Mouse (Mus musculus): ENCODE data around the gene Arhgap27. TPM values are rescaled to one million over a fixed set of nuclear protein-coding genes. Genes with fewer than 3 reads are reported as not detected.

Gene Arhgap27
- polyA plus RNA-seq, 1 experiment from 2014 or later: 3.7 TPM

DNA sequence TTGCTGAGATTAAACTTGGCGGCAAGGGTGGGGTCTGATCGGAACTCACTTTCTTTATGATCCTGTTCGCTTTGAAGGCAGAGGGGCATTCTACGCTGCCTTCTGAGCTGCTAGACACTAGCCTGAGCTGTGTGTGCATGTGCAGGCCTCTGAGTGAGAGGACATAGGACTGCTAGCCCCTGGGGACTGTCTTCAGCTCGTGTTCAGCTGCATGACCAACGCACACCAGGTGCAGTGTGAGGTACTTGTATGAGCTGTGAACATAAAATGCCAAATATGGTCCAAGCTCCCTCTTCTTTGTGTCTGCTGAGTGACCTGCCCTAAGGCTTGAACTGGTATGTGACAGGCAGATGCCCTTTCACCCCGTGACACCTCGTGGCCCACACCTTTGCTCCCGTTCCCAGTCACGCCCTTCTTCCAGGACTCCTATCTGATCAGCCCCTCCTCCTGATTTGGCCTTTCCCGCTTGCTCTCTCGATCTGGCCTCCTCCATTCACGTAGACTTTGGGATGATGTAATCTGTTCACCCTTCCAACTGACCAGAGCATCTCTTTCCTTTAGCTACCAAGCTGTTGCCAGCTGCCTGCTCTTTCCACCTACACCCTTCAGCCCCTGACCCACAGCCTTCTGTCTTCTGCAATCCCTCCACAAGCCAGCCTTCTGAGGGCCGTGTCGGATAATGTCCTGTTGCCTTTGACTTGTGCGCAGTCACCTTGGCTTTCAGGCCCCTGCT is 6.4 kb downstream of the Arhgap27 start:
- no peak overlapping the region for H3K27ac ChIP-seq
- WGBS (ENCODE audit: missing documents): 97% methylated on average over 15 of the region's 16 CpGs
- no peaks in the 10 kb centered on the region for H3K36me3 ChIP-seq (ENCODE audit: inconsistent target)
- H3K4me3 ChIP-seq (ENCODE audit: inconsistent target): no peak overlapping the region
- H3K79me2 ChIP-seq (ENCODE audit: inconsistent target): peaks cover 41% of the 10 kb centered on the region; the same call in 1 of the 2 replicates

DNA sequence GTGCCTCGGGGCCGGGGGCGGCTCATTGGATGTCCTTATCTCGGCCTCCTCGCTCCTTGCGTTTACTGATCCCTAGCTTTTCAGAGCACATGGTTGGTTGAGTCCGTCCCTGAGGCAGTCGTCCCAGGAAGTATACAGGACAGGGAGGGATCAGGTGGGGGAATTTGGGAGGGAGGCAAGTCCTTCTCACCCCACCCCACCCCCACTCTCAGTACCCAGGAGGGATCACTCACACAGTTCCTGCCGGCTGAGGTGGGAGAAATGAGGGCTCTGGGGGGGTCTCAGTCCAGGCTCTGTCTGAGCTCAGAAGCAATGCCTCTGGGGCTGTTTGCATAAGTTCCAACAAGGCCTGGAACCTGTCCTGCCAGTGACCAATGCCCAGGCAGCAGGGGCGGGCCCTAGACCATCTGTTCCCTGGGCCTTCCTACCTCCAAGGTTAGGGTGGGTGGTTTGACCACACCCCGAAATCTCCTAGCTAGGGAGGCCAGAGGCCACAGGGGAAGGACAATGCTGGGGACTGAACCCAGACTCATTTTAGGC is 7.4 kb downstream of the Arhgap27 start:
- Histone ChIP-seq H3K4me3 (ENCODE audit: inconsistent target) (no peak overlapping the region), H3K79me2 (ENCODE audit: inconsistent target) (peaks cover 49% of the 10 kb centered on the region; the same call in 1 of the 2 replicates), H3K27ac (no peak overlapping the region), H3K36me3 (ENCODE audit: inconsistent target) (no peaks in the 10 kb centered on the region)
- WGBS (ENCODE audit: missing documents): 97% methylated on average over 11 of the region's 11 CpGs

DNA sequence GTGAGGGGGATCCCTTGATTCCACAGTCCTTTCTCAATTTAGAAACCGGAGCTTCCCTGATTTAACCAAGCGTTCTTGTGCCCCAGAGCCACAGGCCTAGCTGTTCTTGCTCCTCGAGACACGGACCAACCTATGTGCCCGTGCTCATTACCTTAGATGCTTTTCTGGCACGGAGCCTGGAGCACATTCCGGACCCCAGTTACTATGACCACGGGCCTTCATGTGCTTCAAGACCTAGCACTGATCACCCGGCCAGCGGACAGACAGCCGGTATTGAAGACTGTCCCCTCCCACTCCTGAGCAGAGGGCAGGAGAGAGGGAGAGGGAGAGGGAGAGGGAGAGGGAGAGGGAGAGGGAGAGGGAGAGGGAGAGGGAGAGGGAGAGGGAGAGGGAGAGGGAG is 8.2 kb downstream of the Arhgap27 start:
- H3K36me3 ChIP-seq (ENCODE audit: inconsistent target): no peaks in the 10 kb centered on the region
- WGBS (ENCODE audit: missing documents): 95% methylated on average over 11 of the region's 11 CpGs
- H3K27ac ChIP-seq: no peak overlapping the region
- no peak overlapping the region for H3K4me3 ChIP-seq (ENCODE audit: inconsistent target)
- peaks cover 58% of the 10 kb centered on the region; the same call in 1 of the 2 replicates for H3K79me2 ChIP-seq (ENCODE audit: inconsistent target)

DNA sequence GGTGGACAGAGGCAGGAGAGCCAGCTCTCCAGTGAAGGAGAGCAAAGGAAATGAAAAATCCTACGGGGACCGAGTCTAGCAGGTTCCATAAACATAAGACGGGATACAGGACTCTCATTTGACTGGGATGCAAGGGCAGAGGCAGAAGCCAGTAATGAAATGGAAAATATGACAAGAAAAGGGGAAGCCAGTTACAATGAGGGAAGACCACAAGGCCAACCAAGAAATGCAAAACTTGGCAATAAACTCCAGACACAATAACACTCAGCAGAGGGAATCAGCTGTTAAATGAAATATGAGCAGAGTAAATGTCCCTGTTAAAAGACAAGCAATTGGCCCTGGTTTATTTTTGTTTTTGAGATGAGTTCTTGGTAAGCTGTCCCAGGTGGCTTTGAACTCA is 9.5 kb downstream of the Arhgap27 start:
- H3K4me3 ChIP-seq (ENCODE audit: inconsistent target): no peak overlapping the region
- no peak overlapping the region for H3K27ac ChIP-seq

DNA sequence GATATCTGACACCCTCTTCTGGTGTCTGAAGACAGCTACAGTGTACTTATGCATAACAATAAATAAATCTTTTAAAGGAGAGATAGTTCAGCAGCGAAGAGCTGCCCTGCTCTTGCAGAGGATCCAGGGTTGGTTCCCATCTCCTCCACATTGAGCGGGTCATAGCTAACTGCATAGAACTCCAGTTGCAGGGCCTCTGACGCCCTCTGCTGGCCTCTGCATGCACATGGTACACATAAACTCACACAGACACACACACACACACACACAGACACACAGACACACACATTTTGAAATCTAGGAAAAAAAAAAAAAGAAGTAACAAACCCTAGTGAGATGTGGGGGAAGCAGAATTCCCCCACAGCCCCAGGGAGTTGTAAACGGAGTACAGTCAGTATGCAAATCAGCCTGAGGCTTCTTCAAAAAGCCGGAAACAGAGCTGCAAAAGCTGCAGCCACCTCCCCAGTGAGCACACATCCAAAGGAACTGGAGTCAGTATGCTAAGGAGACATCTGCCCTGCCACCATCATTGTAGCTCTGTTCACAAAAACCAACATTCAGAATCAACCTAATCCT is 11.2 kb downstream of the Arhgap27 start:
- H3K4me3 ChIP-seq (ENCODE audit: inconsistent target): no peak overlapping the region
- H3K36me3 ChIP-seq (ENCODE audit: inconsistent target): no peaks in the 10 kb centered on the region
- H3K27ac ChIP-seq: no peak overlapping the region
- whole genome bisulfite sequencing (ENCODE audit: missing documents): 94% methylated on average over 5 of the region's 5 CpGs
- peaks cover 60% of the 10 kb centered on the region; the same call in 1 of the 2 replicates for H3K79me2 ChIP-seq (ENCODE audit: inconsistent target)

More for the DNA sequence above, 9.5 kb downstream of the Arhgap27 start:
- Histone ChIP-seq H3K79me2 (ENCODE audit: inconsistent target) (peaks cover 62% of the 10 kb centered on the region; the same call in 1 of the 2 replicates), H3K36me3 (ENCODE audit: inconsistent target) (no peaks in the 10 kb centered on the region)
- 52% methylated on average over 3 of the region's 3 CpGs for WGBS (ENCODE audit: missing documents)

DNA sequence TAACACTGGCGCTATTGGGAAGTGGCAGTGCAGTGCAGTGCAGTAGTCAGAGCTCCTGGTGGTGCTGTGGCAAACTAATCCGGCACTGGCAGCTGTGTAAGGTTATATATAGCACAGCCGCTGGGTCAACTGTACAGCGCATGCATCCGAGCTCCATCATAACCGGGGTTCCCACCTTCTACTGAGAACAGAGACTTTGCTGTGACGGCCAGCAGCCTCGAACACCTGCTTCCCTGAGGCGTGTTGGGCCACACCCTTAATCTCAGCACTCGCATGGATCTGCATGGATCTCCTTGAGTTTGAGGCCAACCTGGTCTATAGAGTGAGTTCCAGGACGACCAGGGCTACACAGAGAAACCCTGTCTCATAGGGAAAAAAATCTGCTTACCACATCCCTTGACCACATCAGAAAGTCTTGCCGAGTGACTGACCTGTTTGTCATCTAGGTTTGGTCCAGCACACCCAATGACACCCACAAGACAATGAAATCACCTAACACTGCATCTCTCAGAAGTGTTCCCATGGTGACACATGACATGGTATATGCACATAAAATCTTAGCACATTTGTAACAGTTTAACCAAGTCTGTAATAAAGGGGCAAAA is 12.7 kb downstream of the Arhgap27 start:
- Histone ChIP-seq H3K4me3 (ENCODE audit: inconsistent target) (no peak overlapping the region), H3K27ac (no peak overlapping the region)
- WGBS (ENCODE audit: missing documents): 88% methylated on average over 12 of the region's 12 CpGs

DNA sequence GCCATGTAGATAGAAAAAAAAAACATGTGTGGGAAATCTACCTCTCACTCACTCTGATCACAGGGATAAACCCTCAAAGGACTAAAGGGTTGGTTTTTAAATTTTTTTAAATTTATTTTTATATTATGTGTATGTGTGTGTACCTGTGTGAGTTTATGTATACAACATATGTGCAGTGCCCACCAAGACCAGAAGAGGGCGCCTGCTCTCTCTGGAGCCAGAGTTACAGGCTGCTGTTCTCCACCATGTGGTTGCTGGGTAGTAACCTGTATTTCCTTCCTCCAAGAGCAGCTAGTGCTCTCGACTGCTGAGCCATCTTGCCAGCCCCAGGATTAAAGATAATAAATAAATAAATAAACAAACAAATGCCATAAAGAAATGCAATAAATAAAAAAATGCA is 13.8 kb downstream of the Arhgap27 start:
- peaks cover 60% of the 10 kb centered on the region; the same call in 1 of the 2 replicates for H3K79me2 ChIP-seq (ENCODE audit: inconsistent target)
- no peak overlapping the region for H3K4me3 ChIP-seq (ENCODE audit: inconsistent target)
- H3K36me3 ChIP-seq (ENCODE audit: inconsistent target): no peaks in the 10 kb centered on the region
- WGBS (ENCODE audit: missing documents): 96% methylated on average over 2 of the region's 2 CpGs
- H3K27ac ChIP-seq: no peak overlapping the region

More for the DNA sequence above, 12.7 kb downstream of the Arhgap27 start:
- peaks cover 51% of the 10 kb centered on the region; the same call in 1 of the 2 replicates for H3K79me2 ChIP-seq (ENCODE audit: inconsistent target)
- H3K36me3 ChIP-seq (ENCODE audit: inconsistent target): no peaks in the 10 kb centered on the region

DNA sequence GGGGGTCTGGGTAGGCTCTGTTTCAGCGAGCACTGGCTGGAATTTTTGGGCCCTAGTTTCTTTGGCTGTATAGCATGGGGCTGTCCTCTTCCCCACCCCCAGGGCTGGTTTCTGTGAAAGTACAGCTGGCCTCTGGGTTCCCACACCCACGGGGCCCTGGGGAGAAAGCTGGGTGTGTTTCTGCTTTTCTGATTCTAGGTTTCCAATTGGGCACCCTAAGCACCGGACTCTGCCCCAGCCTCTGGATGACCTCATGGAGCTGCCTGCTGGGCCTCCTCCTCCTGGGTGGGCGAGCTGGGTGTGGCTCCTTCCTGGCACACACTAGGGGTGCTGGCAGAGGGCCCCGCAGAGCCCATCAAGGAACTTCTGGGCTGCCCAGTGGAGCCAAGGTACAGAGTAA is 16.8 kb downstream of the Arhgap27 start:
- Histone ChIP-seq H3K79me2 (ENCODE audit: inconsistent target) (peaks cover 61% of the 10 kb centered on the region; the same call in 1 of the 2 replicates), H3K27ac (no peak overlapping the region), H3K36me3 (ENCODE audit: inconsistent target) (no peaks in the 10 kb centered on the region), H3K4me3 (ENCODE audit: inconsistent target) (no peak overlapping the region)
- WGBS (ENCODE audit: missing documents): 36% methylated on average over 5 of the region's 5 CpGs

DNA sequence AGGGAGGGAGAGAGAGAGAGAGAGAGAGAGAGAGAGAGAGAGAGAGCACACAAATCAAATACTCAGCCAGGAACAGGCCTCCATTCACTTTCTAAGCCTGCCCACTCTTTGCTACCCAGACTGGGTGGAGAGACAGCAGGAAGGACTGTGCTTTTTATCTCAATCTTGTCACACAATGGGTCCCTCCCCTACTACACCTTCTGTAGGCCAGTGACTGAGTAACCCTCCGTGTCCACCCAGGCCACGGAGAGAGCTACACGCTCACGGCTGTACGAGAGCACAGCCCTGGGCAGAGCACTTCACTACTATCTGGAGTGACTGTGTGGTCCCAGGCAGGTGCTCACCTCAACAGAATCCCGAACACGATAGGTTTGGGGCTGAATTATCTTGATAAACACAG is 17.3 kb downstream of the Arhgap27 start:
- 80% methylated on average over 7 of the region's 7 CpGs for WGBS (ENCODE audit: missing documents)
- Histone ChIP-seq H3K4me3 (ENCODE audit: inconsistent target) (no peak overlapping the region), H3K36me3 (ENCODE audit: inconsistent target) (no peaks in the 10 kb centered on the region), H3K27ac (no peak overlapping the region), H3K79me2 (ENCODE audit: inconsistent target) (peaks cover 57% of the 10 kb centered on the region; the same call in 1 of the 2 replicates)

DNA sequence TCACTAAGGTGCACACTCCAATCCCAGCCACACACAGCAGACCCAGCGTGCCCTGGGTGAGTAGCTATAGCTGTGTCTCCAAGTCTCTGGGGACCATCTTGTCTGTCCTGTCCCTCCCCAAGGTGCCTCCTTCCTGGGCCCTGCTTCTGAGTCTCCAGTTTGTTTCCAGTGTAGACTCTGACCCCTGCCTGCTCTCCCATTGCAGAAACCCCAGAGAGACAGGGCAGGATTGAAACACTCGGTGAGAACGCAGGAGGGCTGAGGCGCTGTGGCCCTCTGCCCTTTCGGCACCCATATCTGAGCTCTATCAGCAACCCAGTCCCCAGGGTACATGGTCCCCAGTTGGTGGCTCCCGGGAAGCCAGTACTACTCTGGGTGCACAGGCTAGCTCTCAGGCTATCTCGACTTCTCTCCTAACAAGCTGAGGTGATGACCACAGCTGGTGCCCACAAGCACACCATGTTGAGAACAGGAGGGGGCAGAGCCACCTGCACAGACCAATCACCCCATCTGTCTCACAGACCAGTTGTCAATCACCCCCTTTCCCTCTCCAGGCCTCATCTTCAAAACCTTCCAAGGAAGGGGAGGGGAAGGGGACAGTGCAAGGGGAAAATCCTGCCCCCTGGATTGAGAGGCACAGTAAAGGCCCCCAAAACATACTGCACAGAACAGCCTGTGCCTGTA is 17.9 kb downstream of the Arhgap27 start:
- 81% methylated on average over 7 of the region's 7 CpGs for WGBS (ENCODE audit: missing documents)
- Histone ChIP-seq H3K4me3 (ENCODE audit: inconsistent target) (no peak overlapping the region), H3K27ac (0 out of 2 replicates have a peak overlapping the region, but pooled peaks have one; percentile 43), H3K79me2 (ENCODE audit: inconsistent target) (peaks cover 50% of the 10 kb centered on the region; the same call in 1 of the 2 replicates), H3K36me3 (ENCODE audit: inconsistent target) (no peaks in the 10 kb centered on the region)

DNA sequence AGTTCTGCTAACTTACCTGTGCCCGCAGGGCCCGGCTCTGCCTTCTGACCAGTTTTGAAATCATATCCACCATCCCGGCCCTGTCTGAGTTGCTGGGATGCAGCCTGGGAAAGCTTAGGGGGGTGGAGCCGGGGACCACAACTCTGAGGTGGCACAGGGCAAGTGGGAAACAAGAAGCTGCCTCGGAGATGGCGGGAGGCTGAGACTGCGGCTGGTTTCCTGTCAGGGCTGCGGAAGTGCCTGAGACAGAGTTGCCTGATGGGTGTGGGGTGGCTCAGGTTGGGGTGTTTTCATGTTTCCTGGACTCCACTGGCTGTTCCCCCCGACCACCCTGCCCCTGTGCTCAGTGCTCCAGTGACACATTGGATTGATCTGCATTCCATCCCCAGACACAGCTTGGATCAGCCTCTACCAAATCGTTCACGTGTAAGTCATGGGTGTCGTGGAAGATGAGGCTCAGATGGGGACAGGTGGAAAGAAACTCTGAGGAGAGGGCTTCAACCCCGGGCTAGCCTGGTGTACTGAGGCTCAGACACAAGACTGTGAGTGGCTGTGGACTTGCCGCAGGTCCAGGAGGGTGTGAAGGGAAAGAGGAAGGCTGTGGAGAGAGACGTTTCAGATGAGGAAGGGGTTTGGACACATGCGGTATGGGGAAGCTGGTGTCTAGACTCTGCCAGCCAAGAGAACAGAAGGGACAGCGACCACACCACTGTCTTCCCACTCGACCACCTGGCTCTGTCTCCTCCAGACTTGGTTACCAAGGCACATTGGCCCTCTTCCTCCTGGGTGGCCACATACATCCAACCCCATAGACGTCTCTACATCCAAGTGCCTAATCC is 18.8 kb downstream of the Arhgap27 start:
- 7% methylated on average over 19 of the region's 19 CpGs for WGBS (ENCODE audit: missing documents)
- Histone ChIP-seq H3K79me2 (ENCODE audit: inconsistent target) (peaks cover 48% of the 10 kb centered on the region; the same call in 1 of the 2 replicates), H3K36me3 (ENCODE audit: inconsistent target) (0 out of 2 replicates have a peak, but pooled peaks cover 2% of the 10 kb centered on the region), H3K27ac (peak overlapping the region; percentile 43), H3K4me3 (ENCODE audit: inconsistent target) (peak overlapping the region; percentile 23)

DNA sequence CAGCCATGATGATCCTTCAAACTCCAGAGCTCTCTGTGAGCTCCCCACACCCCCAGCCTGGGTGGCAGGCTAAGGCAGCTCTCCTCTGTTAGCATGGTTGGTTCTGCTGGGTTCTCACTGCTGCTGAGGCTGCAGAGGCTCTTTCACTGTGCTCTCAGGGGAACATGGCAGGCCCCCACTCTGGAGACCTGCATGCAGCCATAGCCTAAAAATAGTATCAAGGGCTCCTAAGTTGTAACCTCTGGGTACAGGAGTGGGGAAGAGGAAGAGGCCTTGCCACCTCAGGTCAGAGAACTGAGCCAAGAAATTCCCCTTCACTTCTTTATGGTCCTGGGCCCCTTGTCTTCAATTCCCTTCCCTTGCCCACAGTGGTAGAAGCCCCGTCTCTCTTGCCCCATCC is 19.6 kb downstream of the Arhgap27 start:
- Histone ChIP-seq H3K4me3 (ENCODE audit: inconsistent target) (peak overlapping the region; percentile 23), H3K27ac (peak overlapping the region; percentile 43; the same call in 1 of the 2 replicates), H3K36me3 (ENCODE audit: inconsistent target) (peaks cover 10% of the 10 kb centered on the region; the same call in 1 of the 2 replicates), H3K79me2 (ENCODE audit: inconsistent target) (peaks cover 42% of the 10 kb centered on the region; the same call in 1 of the 2 replicates)
- 20% methylated on average over 1 of the region's 1 CpGs for WGBS (ENCODE audit: missing documents)

DNA sequence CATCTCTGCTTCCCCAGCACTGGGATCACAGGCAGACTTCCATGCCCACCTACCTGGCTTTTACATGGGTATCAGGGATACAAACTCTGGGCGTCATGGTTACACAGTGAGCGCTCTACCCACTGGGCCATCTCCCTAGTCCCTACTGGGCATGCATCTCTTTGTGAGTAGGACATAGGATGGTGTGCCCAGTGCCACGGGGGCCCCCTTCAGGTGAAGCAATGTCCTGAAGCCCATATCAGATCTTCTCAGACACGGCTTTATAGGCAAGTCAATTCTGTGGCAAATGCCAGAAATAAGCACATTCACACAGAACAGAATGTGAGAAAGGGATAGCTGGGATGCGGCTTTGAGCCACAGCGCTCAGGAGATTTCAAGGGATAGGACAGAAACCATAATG is 20.4 kb downstream of the Arhgap27 start:
- no peak overlapping the region for H3K4me3 ChIP-seq (ENCODE audit: inconsistent target)
- WGBS (ENCODE audit: missing documents): 84% methylated on average over 6 of the region's 6 CpGs
- H3K79me2 ChIP-seq (ENCODE audit: inconsistent target): peaks cover 36% of the 10 kb centered on the region; the same call in 1 of the 2 replicates
- peaks cover 18% of the 10 kb centered on the region; the same call in 1 of the 2 replicates for H3K36me3 ChIP-seq (ENCODE audit: inconsistent target)
- no peak overlapping the region for H3K27ac ChIP-seq

Measured in macrophage (primary cell).